Mouse (Mus musculus) erythroblast, embryonic 14.5 days (primary cell): ENCODE results near the gene Dnajc14. TPM values are rescaled to one million over a fixed set of nuclear protein-coding genes. Genes with fewer than 3 reads are reported as not detected.

Source experiments
- H3K27me3 ChIP-seq: 2 replicates; pipeline ENCODE4 v1.6.1; 2012; ENCODE audit warnings: inconsistent platforms; ENCODE audit not compliant: control insufficient read depth
- H3K36me3 ChIP-seq: 2 replicates; pipeline ENCODE4 v1.6.1; 2012; ENCODE audit warnings: mild to moderate bottlenecking, inconsistent platforms; ENCODE audit not compliant: control insufficient read depth
- H3K4me1 ChIP-seq: 2 replicates; pipeline ENCODE4 v1.6.1; 2012; ENCODE audit warnings: inconsistent platforms; ENCODE audit not compliant: control insufficient read depth
- H3K4me3 ChIP-seq: replicated peaks from 2 replicates; pipeline ENCODE3; 2012; ENCODE audit warnings: moderate library complexity, mild to moderate bottlenecking, inconsistent platforms
- H3K9me3 ChIP-seq: 2 replicates; pipeline ENCODE4 v1.6.1; 2012; ENCODE audit warnings: low read length, inconsistent platforms, mixed read lengths; ENCODE audit not compliant: control insufficient read depth
- GATA1 ChIP-seq: IDR thresholded peaks from 2 replicates; pipeline ENCODE4 v1.6.1; 2012; ENCODE audit warnings: low read length, inconsistent platforms, mixed read lengths
- TAL1 ChIP-seq: IDR thresholded peaks from 3 replicates; pipeline ENCODE4 v1.6.1; 2012; ENCODE audit warnings: low read length, inconsistent platforms, mixed read lengths
- polyA plus RNA-seq: library from polyadenylated mRNA; stranded (reverse); fragments of >175 nt; gene quantifications from 2 replicates; pipeline ENCODE4 v1.2.3, GENCODE M21; 2012

Gene Dnajc14
- polyA plus RNA-seq, 1 experiment: 0.94 TPM

DNA sequence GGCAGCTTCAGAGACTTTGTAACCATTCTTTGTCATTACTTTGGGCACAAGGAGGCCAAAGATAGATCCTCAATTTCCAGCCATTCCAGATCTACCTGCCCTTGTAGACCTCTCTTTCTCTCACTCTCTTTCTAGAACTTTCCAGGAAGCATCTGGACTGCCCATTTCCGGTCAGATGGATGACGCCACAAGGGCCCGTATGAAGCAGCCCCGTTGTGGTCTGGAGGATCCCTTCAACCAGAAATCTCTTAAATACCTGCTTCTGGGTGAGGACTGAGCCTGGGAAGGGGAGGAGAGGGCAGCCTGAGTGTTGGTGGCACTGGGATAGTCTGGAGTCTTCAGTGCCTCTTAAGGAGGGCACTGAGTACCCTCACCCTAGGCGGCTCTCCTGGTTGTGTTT lies 9.5 kb upstream of the Dnajc14 start:
- Histone ChIP-seq H3K9me3 (no peaks in the 10 kb centered on the region), H3K4me3 (no peak overlapping the region), H3K27me3 (0 out of 2 replicates have a peak, but pooled peaks cover 2% of the 10 kb centered on the region), H3K36me3 (peaks cover 3% of the 10 kb centered on the region; the same call in 1 of the 2 replicates), H3K4me1 (peaks cover 2% of the 10 kb centered on the region)
- TF ChIP-seq GATA1 (no peak), TAL1 (no peak)

DNA sequence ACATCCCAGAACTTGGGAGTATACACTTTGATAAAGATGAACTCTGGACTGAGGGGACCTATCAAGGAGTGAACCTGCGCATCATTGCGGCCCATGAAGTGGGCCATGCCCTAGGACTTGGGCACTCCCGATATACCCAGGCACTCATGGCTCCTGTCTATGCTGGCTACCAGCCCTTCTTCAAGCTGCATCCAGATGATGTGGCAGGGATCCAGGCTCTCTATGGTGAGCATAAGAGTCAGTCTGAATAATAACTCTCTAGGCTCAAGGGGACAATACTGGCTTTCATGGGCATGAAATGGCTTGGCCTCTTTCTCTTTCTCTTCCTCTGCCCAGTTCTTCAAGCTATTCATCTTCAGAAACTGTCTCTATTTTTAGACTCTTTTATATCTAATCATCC lies 8.3 kb upstream of the Dnajc14 start:
- TF ChIP-seq TAL1: no peak
- no peak for TF ChIP-seq GATA1
- Histone ChIP-seq H3K27me3 (0 out of 2 replicates have a peak, but pooled peaks cover 2% of the 10 kb centered on the region), H3K4me3 (no peak overlapping the region), H3K4me1 (peaks cover 2% of the 10 kb centered on the region), H3K36me3 (peaks cover 3% of the 10 kb centered on the region; the same call in 1 of the 2 replicates), H3K9me3 (no peaks in the 10 kb centered on the region)

DNA sequence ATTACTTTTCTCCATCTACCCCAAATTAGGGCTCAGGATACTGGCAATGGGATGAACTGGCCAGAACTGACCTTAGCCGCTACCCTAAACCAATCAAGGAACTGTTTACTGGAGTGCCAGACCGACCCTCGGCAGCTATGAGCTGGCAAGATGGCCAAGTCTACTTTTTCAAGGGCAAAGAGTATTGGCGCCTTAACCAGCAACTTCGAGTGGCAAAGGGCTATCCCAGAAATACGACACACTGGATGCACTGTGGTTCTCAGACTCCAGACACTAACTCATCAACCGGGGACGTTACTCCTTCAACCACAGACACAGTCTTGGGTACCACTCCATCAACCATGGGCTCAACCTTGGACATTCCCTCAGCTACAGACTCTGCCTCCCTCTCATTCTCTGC lies 5.2 kb upstream of the Dnajc14 start:
- no peak overlapping the region for H3K4me3 ChIP-seq
- no peak for TF ChIP-seq GATA1
- no peak for TF ChIP-seq TAL1
- peaks cover 5% of the 10 kb centered on the region; the same call in 1 of the 2 replicates for H3K36me3 ChIP-seq
- peaks cover 20% of the 10 kb centered on the region for H3K27me3 ChIP-seq
- H3K9me3 ChIP-seq: no peaks in the 10 kb centered on the region
- peaks cover 4% of the 10 kb centered on the region for H3K4me1 ChIP-seq

DNA sequence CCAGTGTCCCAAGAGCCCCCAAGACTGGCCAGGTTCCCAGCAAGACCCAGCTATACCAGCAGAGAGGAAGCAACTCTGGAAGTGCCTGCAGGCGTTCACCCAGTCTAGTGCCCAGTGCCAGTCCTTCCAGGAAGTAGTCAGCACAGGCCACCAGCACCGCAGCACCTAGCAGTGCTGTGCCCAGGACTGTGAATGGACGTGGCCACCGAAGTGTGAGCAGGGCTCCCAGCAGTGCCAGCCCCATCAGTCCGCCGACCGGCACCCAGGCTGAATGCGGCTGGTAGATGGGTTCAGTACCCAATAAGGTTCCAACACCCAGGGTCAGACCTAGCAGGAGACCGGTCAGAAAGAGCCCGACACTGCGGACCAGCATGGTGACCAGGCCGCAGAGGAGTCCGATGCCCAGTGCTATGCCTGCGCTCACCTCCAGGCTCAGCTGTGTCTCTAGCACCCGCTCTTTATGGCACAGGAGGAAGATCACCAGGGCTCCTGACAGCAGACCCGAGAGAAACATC lies 1.8 kb upstream of the Dnajc14 start:
- TF ChIP-seq TAL1 (no peak), GATA1 (no peak)
- peaks cover 32% of the 10 kb centered on the region for H3K4me1 ChIP-seq
- H3K4me3 ChIP-seq: no peak overlapping the region
- no peaks in the 10 kb centered on the region for H3K9me3 ChIP-seq
- peaks cover 24% of the 10 kb centered on the region for H3K27me3 ChIP-seq
- peaks cover 16% of the 10 kb centered on the region for H3K36me3 ChIP-seq

DNA sequence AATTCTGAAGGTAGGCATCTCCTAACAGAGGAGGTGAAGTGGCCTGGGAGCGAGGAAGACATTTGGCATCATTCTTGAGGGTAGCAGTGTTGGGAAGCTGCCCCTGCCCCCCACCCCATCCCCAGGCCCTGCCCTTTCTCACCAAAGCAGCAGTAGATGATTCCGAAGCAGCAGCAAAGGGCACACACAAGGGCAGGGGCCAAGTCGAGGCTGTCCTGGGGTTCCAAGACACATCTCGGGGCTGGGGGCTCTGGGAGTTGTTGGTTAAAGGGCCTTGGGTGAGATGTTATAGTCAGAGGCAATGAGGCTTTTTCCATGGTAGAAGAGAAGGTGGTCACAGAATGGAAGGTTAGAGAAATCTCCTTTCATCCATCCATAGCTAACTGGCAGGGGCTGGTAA lies 906 bp upstream of the Dnajc14 start:
- H3K36me3 ChIP-seq: peaks cover 25% of the 10 kb centered on the region
- no peaks in the 10 kb centered on the region for H3K9me3 ChIP-seq
- H3K4me1 ChIP-seq: peaks cover 41% of the 10 kb centered on the region
- no peak for TF ChIP-seq GATA1
- TF ChIP-seq TAL1: no peak
- H3K27me3 ChIP-seq: peaks cover 24% of the 10 kb centered on the region
- H3K4me3 ChIP-seq: no peak overlapping the region

DNA sequence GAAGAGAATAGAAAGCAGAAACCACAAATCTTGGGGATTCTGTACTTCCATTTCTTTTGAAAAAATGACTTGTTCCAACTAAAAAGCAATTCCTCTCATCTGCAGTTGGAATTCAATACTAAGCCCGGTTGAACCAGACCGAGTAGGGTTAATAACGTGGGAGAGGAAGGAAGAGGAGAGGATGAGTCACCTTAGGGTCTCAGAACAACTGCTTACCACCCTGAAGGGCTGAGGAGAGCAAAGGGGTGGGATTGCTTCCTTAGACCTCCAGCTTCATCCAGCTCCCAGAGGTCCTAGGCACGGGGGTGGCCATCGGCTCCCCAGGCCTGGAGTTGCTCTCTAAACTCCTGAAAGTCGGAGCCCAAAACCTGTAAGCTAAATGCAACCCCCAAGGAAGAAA lies 501 bp upstream of the Dnajc14 start:
- Histone ChIP-seq H3K9me3 (no peaks in the 10 kb centered on the region), H3K27me3 (peaks cover 24% of the 10 kb centered on the region), H3K36me3 (peaks cover 29% of the 10 kb centered on the region), H3K4me3 (no peak overlapping the region), H3K4me1 (peaks cover 41% of the 10 kb centered on the region)
- no peak for TF ChIP-seq TAL1
- TF ChIP-seq GATA1: no peak

DNA sequence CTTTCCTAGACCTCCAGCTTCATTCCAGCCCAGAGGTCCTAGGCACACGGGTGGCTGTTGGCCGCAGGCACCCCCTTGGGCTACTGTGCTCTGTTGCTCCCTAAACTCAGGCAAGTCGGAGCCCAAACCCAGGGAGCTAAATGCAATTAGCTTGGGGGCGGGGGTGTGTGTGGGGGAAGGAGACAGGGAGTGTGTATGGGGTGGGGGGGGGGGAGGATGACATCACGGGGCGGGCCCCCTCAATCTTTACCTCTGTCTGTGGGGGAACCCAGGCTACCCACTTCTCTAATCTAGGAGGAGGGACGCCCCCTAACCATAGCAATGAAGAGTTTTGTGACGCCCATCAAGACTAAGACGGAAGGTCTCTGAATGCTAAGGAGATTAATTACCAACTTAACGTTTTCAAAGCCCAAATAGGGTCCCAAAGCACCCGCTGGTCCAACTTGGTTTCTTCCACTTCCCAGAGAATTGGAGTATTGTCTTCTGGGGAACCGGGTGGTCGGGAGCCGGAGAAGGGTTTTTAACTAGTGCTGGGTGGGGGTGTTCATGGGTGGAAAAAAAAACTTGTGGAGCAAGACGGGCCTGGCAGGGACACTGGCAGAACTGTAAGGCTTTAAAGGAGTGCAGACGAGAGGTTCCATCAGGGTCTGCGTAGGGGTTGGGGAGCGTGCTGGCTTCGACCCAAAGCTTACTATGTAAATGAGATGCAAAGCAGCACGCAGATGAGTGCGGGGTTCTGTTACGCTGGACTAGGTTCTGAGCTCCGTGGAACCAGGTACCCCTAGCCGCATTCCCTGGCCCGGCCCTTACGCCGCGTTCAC lies 619 bp downstream of the Dnajc14 start, which contains the start of gene Tmem198b:
Tmem198b (minus strand) TSS at position 100 of the 821 bp plus-strand sequence.
- Histone ChIP-seq H3K4me3 (peak within 1 kb of the TSS; percentile 91), H3K9me3 (no peaks in the 10 kb centered on the region), H3K4me1 (peaks cover 49% of the 10 kb centered on the region), H3K36me3 (peaks cover 35% of the 10 kb centered on the region), H3K27me3 (peaks cover 24% of the 10 kb centered on the region)
- TF ChIP-seq GATA1 (no peak), TAL1 (no peak)

DNA sequence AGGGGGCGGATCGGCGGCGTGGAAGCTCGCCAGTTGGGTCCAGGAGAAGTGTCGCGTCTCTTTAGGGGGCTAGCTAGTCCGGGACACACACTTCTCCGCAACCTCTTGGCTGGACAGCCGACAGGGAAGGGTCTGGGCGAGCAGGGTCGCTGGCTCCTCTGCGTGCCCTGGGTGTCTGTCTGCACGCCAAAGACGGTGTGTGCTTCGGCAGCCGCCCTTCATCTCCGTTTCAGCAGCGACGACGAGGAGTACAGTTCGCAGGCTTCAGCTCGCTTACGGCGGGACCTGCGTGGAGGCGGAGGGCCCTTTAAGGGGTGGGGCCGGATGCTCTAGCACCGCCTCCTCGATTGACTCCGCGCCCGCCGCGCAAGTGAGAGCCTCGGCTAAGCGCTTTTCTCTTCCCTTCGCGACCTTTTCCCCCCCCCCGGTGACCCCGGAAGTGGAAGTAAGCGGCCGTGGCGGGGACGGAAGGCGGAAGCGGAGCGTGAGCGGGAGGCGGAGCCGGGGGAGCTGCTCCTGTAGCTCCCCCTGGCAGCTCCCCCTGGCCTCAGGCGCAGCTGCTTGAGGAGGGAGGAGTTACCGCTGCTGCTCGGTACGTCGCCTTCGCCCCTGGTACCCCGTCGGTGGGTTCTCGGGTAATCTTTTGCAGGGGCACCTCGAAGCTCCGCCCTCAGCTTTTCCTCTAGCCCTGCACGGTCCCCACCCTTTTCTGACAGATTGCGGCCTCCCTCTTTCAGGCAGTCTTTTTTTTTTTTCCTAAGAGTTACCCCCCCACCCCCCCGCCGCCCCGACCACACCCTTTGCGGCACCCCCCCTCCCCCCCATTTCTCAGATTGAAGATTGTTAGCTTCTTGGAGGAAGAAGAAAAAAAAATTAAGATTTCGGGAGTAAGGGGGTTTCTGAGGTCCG lies 1.5 kb downstream of the Dnajc14 start:
- H3K27me3 ChIP-seq: peaks cover 24% of the 10 kb centered on the region
- TF ChIP-seq GATA1 (no peak), TAL1 (no peak)
- H3K36me3 ChIP-seq: peaks cover 39% of the 10 kb centered on the region
- H3K4me1 ChIP-seq: peaks cover 49% of the 10 kb centered on the region
- H3K9me3 ChIP-seq: no peaks in the 10 kb centered on the region
- peak overlapping the region; percentile 91 for H3K4me3 ChIP-seq
